ENCODE assay signal across 8 mouse cellular contexts in the genomic region with DNA sequence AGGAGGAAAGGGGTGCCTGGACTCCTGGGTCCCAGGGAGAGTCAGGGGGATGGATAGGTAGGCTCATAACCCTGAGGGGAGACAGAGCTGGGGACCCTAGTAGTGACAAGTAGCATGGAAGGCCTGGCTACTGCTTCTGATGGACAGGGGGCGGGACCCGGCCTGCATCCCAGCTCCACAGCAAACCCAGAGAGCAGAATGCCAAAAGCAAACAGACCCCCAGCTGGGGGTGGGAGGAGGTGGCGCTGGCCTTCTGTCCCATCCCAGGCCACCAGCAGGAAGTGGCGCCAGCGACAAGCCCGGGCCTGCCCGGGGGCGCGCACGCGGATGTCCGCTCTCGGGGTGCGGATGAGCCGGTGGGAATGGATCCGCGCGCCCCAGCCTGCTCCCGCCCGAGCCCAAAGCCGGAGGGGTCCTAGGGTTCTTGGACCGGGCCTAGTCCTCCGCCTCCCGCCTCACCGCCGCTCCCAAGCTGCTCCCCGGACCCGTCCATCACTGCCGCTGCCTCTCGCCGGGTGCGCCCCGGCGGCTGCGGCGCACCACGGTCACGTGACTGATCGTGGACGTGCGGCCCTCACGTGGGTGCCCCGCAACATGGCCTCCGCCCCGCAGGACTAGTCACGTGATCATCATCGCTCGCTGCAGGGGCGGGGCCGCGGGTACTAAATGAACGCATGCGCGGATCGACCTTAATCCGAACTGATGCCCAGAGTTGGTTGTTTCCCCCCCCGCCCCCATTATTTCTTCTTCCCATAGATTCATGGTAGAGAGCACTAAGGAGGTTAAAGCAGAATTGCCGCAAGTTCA. TPM values are rescaled to one million over a fixed set of nuclear protein-coding genes. Genes with fewer than 3 reads are reported as not detected.
DNase-seq lines count a peak whose midpoint lies in the region; ATAC-seq and TF ChIP-seq lines count a peak whose summit lies in the region.

Bax (minus strand) TSS at position 616 of the 807 bp plus-strand sequence.

- TF ChIP-seq CTCF in liver, embryonic 14.5 days (IDR thresholded peaks at IDR 0.05; ENCODE audit: low read depth), result 0 out of 2 replicates have a peak, but pooled peaks have one; percentile 19
- 0 out of 2 replicates have a peak, but pooled peaks have one; percentile 17 for TF ChIP-seq CTCF in stomach, postnatal 0 days (IDR thresholded peaks at IDR 0.05; ENCODE audit: low read depth)

- H3K4me2 ChIP-seq in heart, embryonic 15.5 days, result peak within 1 kb of the TSS; percentile 87
- H3K4me2 ChIP-seq in liver, embryonic 14.5 days (ENCODE audit: low read depth), result peak within 1 kb of the TSS; percentile 83
- H3K4me2 ChIP-seq in neural tube, embryonic 11.5 days (ENCODE audit: low read depth), result peak within 1 kb of the TSS; percentile 93
- H3K4me2 ChIP-seq in stomach, postnatal 0 days (replicated peaks; ENCODE audit: low read depth), result peak within 1 kb of the TSS; percentile 87

- peaks cover 30% of the 10 kb centered on the region for H3K4me1 ChIP-seq in forebrain, embryonic 10.5 days
- peaks cover 22% of the 10 kb centered on the region for H3K4me1 ChIP-seq in heart, embryonic 15.5 days (replicated peaks)
- peaks cover 17 to 26% of the 10 kb centered on the region in 2 experiments for H3K4me1 ChIP-seq in liver, embryonic 14.5 days (replicated peaks; ENCODE audit: control insufficient read depth in 2 of 2, insufficient read depth in 2 of 2, low read length in 1 of 2)
- peaks cover 9% of the 10 kb centered on the region for H3K4me1 ChIP-seq in neural tube, embryonic 11.5 days (ENCODE audit: control insufficient read depth, insufficient read depth, low read length)
- peaks cover 4% of the 10 kb centered on the region for H3K4me1 ChIP-seq in stomach, postnatal 0 days (replicated peaks; ENCODE audit: control insufficient read depth, insufficient read depth)

- ATAC-seq in CD4-positive, CD25-positive, alpha-beta regulatory T cell, adult 4 months, result peak; percentile 85
- peak; percentile 80 for ATAC-seq in heart, embryonic 15.5 days (replicated peaks; ENCODE audit: insufficient number of reproducible peaks, insufficient read depth, low FRiP score, low read depth)
- ATAC-seq in liver, embryonic 14.5 days (ENCODE audit: insufficient read depth), result peak; percentile 76
- ATAC-seq in neural tube, embryonic 11.5 days (ENCODE audit: insufficient read depth, low FRiP score, low TSS enrichment), result peak; percentile 65
- peak; percentile 82 for ATAC-seq in stomach, postnatal 0 days (ENCODE audit: low FRiP score, low TSS enrichment)

- H3K27ac ChIP-seq in forebrain, embryonic 10.5 days, result peak within 1 kb of the TSS; percentile 94
- peak within 1 kb of the TSS; percentile 74 for H3K27ac ChIP-seq in heart, embryonic 15.5 days
- peak within 1 kb of the TSS; percentile 51 for H3K27ac ChIP-seq in liver, embryonic 14.5 days
- peak within 1 kb of the TSS; percentile 64 for H3K27ac ChIP-seq in neural tube, embryonic 11.5 days (ENCODE audit: low read depth, low read length)
- 0 out of 2 replicates have a peak within 1 kb of the TSS, but pooled peaks have one; percentile 53 for H3K27ac ChIP-seq in stomach, postnatal 0 days (replicated peaks)

- WGBS in forebrain, embryonic 10.5 days, result under 1% methylated on average over 57 of the region's 58 CpGs
- under 1% methylated on average over 56 of the region's 58 CpGs for WGBS in heart, embryonic 15.5 days
- WGBS in liver, embryonic 14.5 days (ENCODE audit: insufficient replicate concordance), result under 1% methylated on average over 58 of the region's 58 CpGs
- 0% methylated on average over 50 of the region's 58 CpGs for WGBS in neural tube, embryonic 11.5 days
- WGBS in stomach, postnatal 0 days, result under 1% methylated on average over 51 of the region's 58 CpGs

- H3K36me3 ChIP-seq in forebrain, embryonic 10.5 days (replicated peaks), result peaks cover 44% of the 10 kb centered on the region
- peaks cover 33% of the 10 kb centered on the region for H3K36me3 ChIP-seq in heart, embryonic 15.5 days
- H3K36me3 ChIP-seq in liver, embryonic 14.5 days (replicated peaks; ENCODE audit: control insufficient read depth, insufficient read depth, low read depth), result peaks cover 22% of the 10 kb centered on the region
- peaks cover 3% of the 10 kb centered on the region; the same call in 1 of the 2 replicates for H3K36me3 ChIP-seq in neural tube, embryonic 11.5 days (ENCODE audit: control insufficient read depth, insufficient read depth, low read length)
- H3K36me3 ChIP-seq in stomach, postnatal 0 days (ENCODE audit: control insufficient read depth, insufficient read depth, low read length), result no peaks in the 10 kb centered on the region

- no peaks in the 10 kb centered on the region for H3K9me3 ChIP-seq in forebrain, embryonic 10.5 days
- H3K9me3 ChIP-seq in heart, embryonic 15.5 days (replicated peaks), result no peaks in the 10 kb centered on the region
- H3K9me3 ChIP-seq in liver, embryonic 14.5 days (ENCODE audit: control insufficient read depth, low read length), result no peaks in the 10 kb centered on the region
- no peaks in the 10 kb centered on the region for H3K9me3 ChIP-seq in neural tube, embryonic 11.5 days (ENCODE audit: control insufficient read depth, low read length)
- H3K9me3 ChIP-seq in stomach, postnatal 0 days (ENCODE audit: control insufficient read depth, low read length), result no peaks in the 10 kb centered on the region

- peak within 1 kb of the TSS; percentile 86 for H3K9ac ChIP-seq in heart, embryonic 15.5 days
- peak within 1 kb of the TSS; percentile 71 for H3K9ac ChIP-seq in liver, embryonic 14.5 days (replicated peaks)
- peak within 1 kb of the TSS; percentile 84 for H3K9ac ChIP-seq in neural tube, embryonic 11.5 days (ENCODE audit: low read length)
- H3K9ac ChIP-seq in stomach, postnatal 0 days (ENCODE audit: low read length), result peak within 1 kb of the TSS; percentile 81

- H3K4me3 ChIP-seq in forebrain, embryonic 10.5 days, result peak within 1 kb of the TSS; percentile 96
- peak within 1 kb of the TSS; percentile 91 for H3K4me3 ChIP-seq in heart, embryonic 15.5 days
- peak within 1 kb of the TSS; percentile 62 to 69 for H3K4me3 ChIP-seq in liver, embryonic 14.5 days (ENCODE audit: insufficient read depth in 1 of 2, low read depth in 2 of 2, low read length in 2 of 2)
- H3K4me3 ChIP-seq in neural tube, embryonic 11.5 days (ENCODE audit: low read depth, low read length), result peak within 1 kb of the TSS; percentile 93
- peak within 1 kb of the TSS; percentile 76 for H3K4me3 ChIP-seq in stomach, postnatal 0 days (ENCODE audit: low read depth, low read length)

- H3K27me3 ChIP-seq in forebrain, embryonic 10.5 days (ENCODE audit: poor library complexity, severe bottlenecking), result no peaks in the 10 kb centered on the region
- H3K27me3 ChIP-seq in heart, embryonic 15.5 days, result no peaks in the 10 kb centered on the region
- no peaks in the 10 kb centered on the region for H3K27me3 ChIP-seq in liver, embryonic 14.5 days (ENCODE audit: control insufficient read depth, insufficient read depth, low read length)
- no peaks in the 10 kb centered on the region for H3K27me3 ChIP-seq in neural tube, embryonic 11.5 days (ENCODE audit: control insufficient read depth, insufficient read depth, low read length)
- H3K27me3 ChIP-seq in stomach, postnatal 0 days (ENCODE audit: control insufficient read depth, insufficient read depth, low read length), result no peaks in the 10 kb centered on the region

- no peak for TF ChIP-seq EP300 in liver, embryonic 14.5 days (IDR thresholded peaks at IDR 0.05; ENCODE audit: low read depth)
- peak; percentile 50 for TF ChIP-seq EP300 in stomach, postnatal 0 days (optimal IDR thresholded peaks at IDR 0.05)

- peak; percentile 88 for DNase-seq in c-Kit-negative CD71-positive TER-119-positive erythroid progenitor cells, embryonic 14.5 days (ENCODE audit: low read depth, low spot score)
- peak; percentile 95 for DNase-seq in forebrain, embryonic 10.5 days (ENCODE audit: extremely low spot score, low spot score)
- DNase-seq in kidney, postnatal 25 days, result peak; percentile 98
- DNase-seq in liver, embryonic 14.5 days (ENCODE audit: low read depth in 3 of 3, low spot score in 3 of 3), result peak; percentile 88 to 91 (median 89)
- peak; percentile 96 for DNase-seq in neural tube, embryonic 11.5 days (ENCODE audit: low spot score)
- DNase-seq in stomach, postnatal 0 days (ENCODE audit: low spot score), result peak; percentile 95

RNA-seq across cellular contexts. Expression of gene Bax, which starts in this region (rescaled TPM):
- 100 to 1,000 TPM; 146 to 164 TPM for polyA plus RNA-seq in CD4-positive, CD25-positive, alpha-beta regulatory T cell, adult 4 months (2017; shearing (Covaris generic))
- 247 and 254 TPM in 2 replicates for polyA plus RNA-seq in forebrain, embryonic 10.5 days (2016; fragmentation: Nextera tagmentation; extraction: Ambion mirVana)
- 107 and 112 TPM in 2 replicates for polyA plus RNA-seq in heart, embryonic 15.5 days (2015; fragmentation: Nextera tagmentation; extraction: Ambion mirVana)
- 57.9 and 68.5 TPM in 2 replicates for polyA plus RNA-seq in liver, embryonic 14.5 days (2012; rRNA removed)
- 49.7 and 62.4 TPM in 2 replicates for polyA plus RNA-seq in liver, embryonic 14.5 days (2014; fragmentation: Nextera tagmentation; extraction: Ambion mirVana)
- 193 and 206 TPM in 2 replicates for polyA plus RNA-seq in neural tube, embryonic 11.5 days (2014; fragmentation: Nextera tagmentation; extraction: Ambion mirVana)
- 119 and 120 TPM in 2 replicates for polyA plus RNA-seq in stomach, postnatal 0 days (2015; fragmentation: Nextera tagmentation; extraction: Ambion mirVana)

Comparison
In these comparisons a context has a peak if more than half of its experiments do, and no peak if none do; other contexts are left out.
1. Peak in every context shown above with its lines: DNase-seq, ATAC-seq, H3K4me3 ChIP-seq and H3K27ac ChIP-seq.